ENCODE assay signal across 8 mouse cellular contexts in the genomic region with DNA sequence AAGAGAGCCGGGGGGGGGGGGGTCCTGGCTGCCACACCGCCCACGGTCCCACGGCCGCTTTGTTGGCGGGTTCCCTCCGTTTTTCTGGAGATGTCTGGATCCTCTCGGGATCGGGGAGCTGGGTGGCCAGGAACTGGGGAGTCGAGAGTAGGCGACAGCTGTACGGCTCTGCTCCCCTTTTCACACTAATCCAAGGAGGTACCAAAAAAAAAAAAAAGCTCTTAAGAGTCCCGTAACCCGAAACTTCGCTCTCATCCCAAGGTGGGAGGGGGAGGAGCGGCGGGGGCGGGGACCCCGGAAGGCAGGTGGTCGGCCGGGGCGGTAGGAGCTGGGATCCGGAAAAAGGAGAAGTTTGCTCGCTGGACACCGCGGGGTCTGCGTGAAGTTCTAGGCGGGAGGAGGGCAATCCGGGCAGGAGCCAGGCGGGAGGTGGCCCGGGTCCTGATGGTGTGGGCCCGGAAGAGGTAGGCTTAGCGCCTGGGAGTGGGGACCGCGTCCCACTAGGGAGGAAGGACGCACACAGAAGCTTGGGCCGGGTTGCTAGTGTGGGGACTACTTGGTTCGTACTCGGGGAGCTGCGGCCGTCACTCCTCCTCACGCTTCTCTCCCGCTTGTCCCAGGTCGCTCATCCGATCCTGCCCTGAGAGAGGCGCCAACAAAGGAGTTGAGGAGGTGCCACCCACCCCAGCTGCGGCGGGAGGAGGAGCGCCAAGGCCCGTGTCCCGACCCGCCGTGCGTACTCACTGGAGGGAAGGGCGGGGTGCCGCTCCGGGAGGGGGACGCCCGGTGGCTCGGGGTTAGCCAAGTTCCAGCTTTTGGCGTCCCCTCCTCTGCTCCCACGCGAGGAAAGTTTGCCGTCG. TPM values are rescaled to one million over a fixed set of nuclear protein-coding genes. Genes with fewer than 3 reads are reported as not detected.
DNase-seq lines count a peak whose midpoint lies in the region; ATAC-seq and TF ChIP-seq lines count a peak whose summit lies in the region.

No protein-coding gene starts in this region.

- H3K36me3 ChIP-seq in spleen, adult 2 months (ENCODE audit: control insufficient read depth, insufficient read depth, low read length) = no peaks in the 10 kb centered on the region
- H3K36me3 ChIP-seq in intestine, embryonic 16.5 days (ENCODE audit: control insufficient read depth, insufficient read depth, low read length) = no peaks in the 10 kb centered on the region
- H3K36me3 ChIP-seq in liver, postnatal 0 days (replicated peaks; ENCODE audit: insufficient read depth, low read length) = no peaks in the 10 kb centered on the region
- no peaks in the 10 kb centered on the region for H3K36me3 ChIP-seq in neural tube, embryonic 14.5 days (ENCODE audit: control insufficient read depth, insufficient read depth, low read length)

- DNase-seq in spleen, adult 2 months (ENCODE audit: low read depth in 1 of 2, low spot score in 2 of 2) = no peak
- no peak for DNase-seq in spleen, postnatal 14 days (ENCODE audit: low spot score in 2 of 2)
- peak; percentile 68 for DNase-seq in embryo, embryonic 10 days (ENCODE audit: low spot score)
- peak; percentile 96 for DNase-seq in heart, adult 11 months
- peak; percentile 26 for DNase-seq in liver, postnatal 0 days
- no peak for DNase-seq in natural killer cell, adult 2 months (ENCODE audit: low spot score in 2 of 2)

- no peak for TF ChIP-seq CTCF in spleen, adult 2 months (IDR thresholded peaks at IDR 0.05; ENCODE audit: extremely low read depth, insufficient read depth, insufficient read length, insufficient replicate concordance)
- TF ChIP-seq CTCF in liver, postnatal 0 days (IDR thresholded peaks at IDR 0.05; ENCODE audit: low read depth) = no peak

- H3K4me3 ChIP-seq in spleen, adult 2 months (ENCODE audit: extremely low read depth, insufficient read depth, insufficient read length) = peak overlapping the region; percentile 41; the same call in 1 of the 2 replicates
- peak overlapping the region; percentile 63 for H3K4me3 ChIP-seq in intestine, embryonic 16.5 days (ENCODE audit: low read length)
- peak overlapping the region; percentile 50 for H3K4me3 ChIP-seq in liver, postnatal 0 days (ENCODE audit: low read depth, low read length)
- H3K4me3 ChIP-seq in neural tube, embryonic 14.5 days (ENCODE audit: low read depth, low read length) = peak overlapping the region; percentile 56

- H3K9me3 ChIP-seq in intestine, embryonic 16.5 days (ENCODE audit: control insufficient read depth, low read length) = no peaks in the 10 kb centered on the region
- no peaks in the 10 kb centered on the region for H3K9me3 ChIP-seq in liver, postnatal 0 days (ENCODE audit: low read length)
- no peaks in the 10 kb centered on the region for H3K9me3 ChIP-seq in neural tube, embryonic 14.5 days (ENCODE audit: control insufficient read depth, low read length)

- no peak for TF ChIP-seq POLR2A in spleen, adult 2 months (IDR thresholded peaks at IDR 0.05; ENCODE audit: low read depth, low read length)

- WGBS in spleen, adult 2 months = 2% methylated on average over 63 of the region's 65 CpGs
- under 1% methylated on average over 58 of the region's 65 CpGs for WGBS in intestine, embryonic 16.5 days
- under 1% methylated on average over 52 of the region's 65 CpGs for WGBS in liver, postnatal 0 days (ENCODE audit: insufficient replicate concordance)
- under 1% methylated on average over 62 of the region's 65 CpGs for whole genome bisulfite sequencing in neural tube, embryonic 14.5 days

- TF ChIP-seq EP300 in liver, postnatal 0 days (IDR thresholded peaks at IDR 0.05; ENCODE audit: low read depth) = no peak

- peak; percentile 68 for ATAC-seq in intestine, embryonic 16.5 days
- ATAC-seq in liver, postnatal 0 days = peak; percentile 13; the same call in 1 of the 2 replicates
- peak; percentile 74 for ATAC-seq in neural tube, embryonic 14.5 days (ENCODE audit: low read depth)

- peak overlapping the region; percentile 64 for H3K9ac ChIP-seq in intestine, embryonic 16.5 days (ENCODE audit: low read depth, low read length)
- H3K9ac ChIP-seq in liver, postnatal 0 days (replicated peaks) = 0 out of 2 replicates have a peak overlapping the region, but pooled peaks have one; percentile 5
- H3K9ac ChIP-seq in neural tube, embryonic 14.5 days (replicated peaks; ENCODE audit: low read depth, low read length) = peak overlapping the region; percentile 66

- H3K27ac ChIP-seq in spleen, adult 2 months (ENCODE audit: insufficient read depth, low read length) = no peak overlapping the region
- peak overlapping the region; percentile 52 for H3K27ac ChIP-seq in intestine, embryonic 16.5 days (ENCODE audit: low read length)
- H3K27ac ChIP-seq in liver, postnatal 0 days (ENCODE audit: low read depth) = no peak overlapping the region
- H3K27ac ChIP-seq in neural tube, embryonic 14.5 days (ENCODE audit: low read depth, low read length) = peak overlapping the region; percentile 16

- H3K4me1 ChIP-seq in spleen, adult 2 months (ENCODE audit: control insufficient read depth, insufficient read depth, insufficient read length) = peaks cover 5% of the 10 kb centered on the region; the same call in 1 of the 2 replicates
- H3K4me1 ChIP-seq in intestine, embryonic 16.5 days (ENCODE audit: control insufficient read depth, insufficient read depth, low read length) = peaks cover 6% of the 10 kb centered on the region; the same call in 1 of the 2 replicates
- peaks cover 12% of the 10 kb centered on the region for H3K4me1 ChIP-seq in liver, postnatal 0 days (ENCODE audit: insufficient read depth)
- peaks cover 12% of the 10 kb centered on the region; the same call in 1 of the 2 replicates for H3K4me1 ChIP-seq in neural tube, embryonic 14.5 days (ENCODE audit: control insufficient read depth, insufficient read depth, low read length)

- H3K27me3 ChIP-seq in spleen, adult 2 months (ENCODE audit: control insufficient read depth, insufficient read depth, low read length) = peaks cover 15% of the 10 kb centered on the region
- H3K27me3 ChIP-seq in intestine, embryonic 16.5 days (replicated peaks; ENCODE audit: control insufficient read depth, insufficient read depth, low read length) = peaks cover 6% of the 10 kb centered on the region
- peaks cover 62% of the 10 kb centered on the region for H3K27me3 ChIP-seq in liver, postnatal 0 days (ENCODE audit: insufficient read depth, low read length)
- no peaks in the 10 kb centered on the region for H3K27me3 ChIP-seq in neural tube, embryonic 14.5 days (ENCODE audit: control insufficient read depth, insufficient read depth, low read length)

- peak overlapping the region; percentile 99 for H3K4me2 ChIP-seq in intestine, embryonic 16.5 days (ENCODE audit: low read depth, low read length)
- peak overlapping the region; percentile 84 for H3K4me2 ChIP-seq in liver, postnatal 0 days (ENCODE audit: low read depth, low read length)
- H3K4me2 ChIP-seq in neural tube, embryonic 14.5 days (ENCODE audit: low read depth, low read length) = peak overlapping the region; percentile 91

RNA-seq across cellular contexts. Expression of a gene that starts 1.1 kb away (rescaled TPM):
- 0.34 and 0.58 TPM in 2 replicates for polyA plus RNA-seq in spleen, adult 2 months (2012; rRNA removed)
- 4.4 and 4.8 TPM in 2 replicates for polyA plus RNA-seq in intestine, embryonic 16.5 days (2015; fragmentation: Nextera tagmentation; extraction: Ambion mirVana)
- polyA plus RNA-seq in liver, postnatal 0 days (2015; fragmentation: Nextera tagmentation; extraction: Ambion mirVana) = 0.14 and 0.24 TPM in 2 replicates
- polyA plus RNA-seq in neural tube, embryonic 14.5 days (2014; fragmentation: Nextera tagmentation; extraction: Ambion mirVana) = 22.0 and 25.1 TPM in 2 replicates

Comparison
In these comparisons a context has a peak if more than half of its experiments do, and no peak if none do; other contexts are left out.
1. DNase-seq: peak in embryo, embryonic 10 days (single experiment), heart, adult 11 months (single experiment) and liver, postnatal 0 days (single experiment); none in spleen, adult 2 months (0 of 2), spleen, postnatal 14 days (0 of 2) and natural killer cell, adult 2 months (0 of 2).
2. H3K27ac ChIP-seq: peak in intestine, embryonic 16.5 days (single experiment) and neural tube, embryonic 14.5 days (single experiment); none in spleen, adult 2 months (single experiment) and liver, postnatal 0 days (single experiment).
3. ATAC-seq: peak in every context shown above with its lines; median percentile 74 in neural tube, embryonic 14.5 days; 68 in intestine, embryonic 16.5 days; 13 in liver, postnatal 0 days.
4. H3K9ac ChIP-seq: peak in every context shown above with its lines; median percentile 66 in neural tube, embryonic 14.5 days; 64 in intestine, embryonic 16.5 days; 5 in liver, postnatal 0 days.
5. Peak in every context shown above with its lines, with median percentiles within 50 percentile points of each other: H3K4me3 ChIP-seq and H3K4me2 ChIP-seq.